Mouse (Mus musculus) MEL (cell line): ENCODE data around the gene Fmnl1. TPM values are rescaled to one million over a fixed set of nuclear protein-coding genes. Genes with fewer than 3 reads are reported as not detected.

Source experiments
- DNase-seq: peaks from one replicate; pipeline ENCODE4 v3.0.0; 2011; ENCODE audit warnings: low read depth, low spot score
- H3K27ac ChIP-seq: 2 replicates; pipeline ENCODE4 v1.5.1; 2012; ENCODE audit warnings: low read depth, mild to moderate bottlenecking, control low read depth, low read length, moderate library complexity; ENCODE audit not compliant: control insufficient read depth
- H3K27me3 ChIP-seq, 2 experiments: fragments of 150-350 bp in 1 of 2; sonication (generic) in 1 of 2; 2 replicates each; pipeline ENCODE4 v1.6.1; 2012; ENCODE audit warnings: low read length in 2 of 2, mild to moderate bottlenecking in 2 of 2, improper control_type of control experiment in 1 of 2, moderate library complexity in 1 of 2; ENCODE audit not compliant: insufficient read depth in 2 of 2, control insufficient read depth in 1 of 2
- H3K36me3 ChIP-seq, 2 experiments: 2 replicates each; pipeline ENCODE4 v1.6.1; 2012 to 2014; ENCODE audit warnings: low read length in 2 of 2, improper control_type of control experiment in 1 of 2, inconsistent platforms in 1 of 2, mild to moderate bottlenecking in 1 of 2; ENCODE audit not compliant: insufficient read depth in 2 of 2, control insufficient read depth in 1 of 2
- H3K4me1 ChIP-seq, 2 experiments: fragments of 150-350 bp in 1 of 2; sonication (generic) in 1 of 2; 2 replicates each; pipeline ENCODE4 v1.6.1; 2012; ENCODE audit warnings: low read length in 2 of 2, improper control_type of control experiment in 1 of 2, mild to moderate bottlenecking in 1 of 2; ENCODE audit not compliant: insufficient read depth in 2 of 2, control insufficient read depth in 1 of 2
- H3K4me3 ChIP-seq, 2 experiments: fragments of 150-350 bp in 1 of 2; sonication (generic) in 1 of 2; 2 replicates each; pipeline ENCODE4 v1.5.1; 2012; ENCODE audit warnings: low read depth in 2 of 2, low read length in 2 of 2, mild to moderate bottlenecking in 2 of 2, moderate library complexity in 2 of 2, control low read depth in 1 of 2, improper control_type of control experiment in 1 of 2; ENCODE audit not compliant: control insufficient read depth in 1 of 2, insufficient read depth in 1 of 2
- H3K79me2 ChIP-seq: 2 replicates; pipeline ENCODE4 v1.6.1; 2012; ENCODE audit warnings: mild to moderate bottlenecking, low read length, moderate library complexity; ENCODE audit not compliant: control insufficient read depth, poor library complexity, insufficient read depth
- H3K9ac ChIP-seq: 2 replicates; pipeline ENCODE4 v1.6.1; 2012; ENCODE audit warnings: low read depth, mild to moderate bottlenecking, control low read depth, low read length, moderate library complexity; ENCODE audit not compliant: control insufficient read depth, poor library complexity, severe bottlenecking
- H3K9me3 ChIP-seq: fragments of 150-350 bp; sonication (generic); replicated peaks from 2 replicates; pipeline ENCODE4 v1.6.1; 2012; ENCODE audit warnings: mild to moderate bottlenecking, low read length, improper control_type of control experiment, moderate library complexity; ENCODE audit not compliant: insufficient read depth
- BHLHE40 ChIP-seq: IDR thresholded peaks from 2 replicates; pipeline ENCODE4 v1.6.1; 2012; ENCODE audit warnings: low read depth, mild to moderate bottlenecking, inconsistent platforms, low read length, improper control_type of control experiment, borderline replicate concordance
- CHD1 ChIP-seq: IDR thresholded peaks from 2 replicates; pipeline ENCODE4 v1.6.1; 2012; ENCODE audit warnings: low read depth, mild to moderate bottlenecking, inconsistent platforms, low read length, improper control_type of control experiment
- CTCF ChIP-seq, 3 experiments: IDR thresholded peaks in 2 of 3; conservative IDR thresholded peaks in 1 of 3; 2 replicates each; pipeline ENCODE4 v1.5.1; 2011 to 2012; ENCODE audit warnings: low read length in 3 of 3, low read depth in 2 of 3, mild to moderate bottlenecking in 2 of 3, improper control_type of control experiment in 1 of 3, inconsistent platforms in 1 of 3, mixed read lengths in 1 of 3, moderate library complexity in 1 of 3; ENCODE audit not compliant: control insufficient read depth in 1 of 3, insufficient read depth in 1 of 3, poor library complexity in 1 of 3, severe bottlenecking in 1 of 3
- E2F4 ChIP-seq: IDR thresholded peaks from 2 replicates; pipeline ENCODE4 v1.6.1; 2011; ENCODE audit warnings: low read depth, low read length, improper control_type of control experiment, borderline replicate concordance
- EP300 ChIP-seq, 2 experiments: IDR thresholded peaks; 2 replicates each; pipeline ENCODE4 v1.6.1; 2011; ENCODE audit warnings: improper control_type of control experiment in 2 of 2, low read length in 2 of 2, low read depth in 1 of 2, mild to moderate bottlenecking in 1 of 2
- GABPA ChIP-seq: IDR thresholded peaks from 2 replicates; pipeline ENCODE4 v1.6.1; 2012; ENCODE audit warnings: low read depth, mild to moderate bottlenecking, inconsistent platforms, low read length, improper control_type of control experiment, moderate library complexity
- HCFC1 ChIP-seq: IDR thresholded peaks from 2 replicates; pipeline ENCODE4 v1.6.1; 2012; ENCODE audit warnings: low read depth, mild to moderate bottlenecking, inconsistent platforms, low read length, improper control_type of control experiment, moderate library complexity
- JUND ChIP-seq: IDR thresholded peaks from 2 replicates; pipeline ENCODE4 v1.6.1; 2011; ENCODE audit warnings: low read depth, mild to moderate bottlenecking, improper control_type of control experiment, low read length
- KAT2A ChIP-seq: conservative IDR thresholded peaks from 2 replicates; pipeline ENCODE4 v1.6.1; 2012; ENCODE audit warnings: low read depth, low read length, improper control_type of control experiment, inconsistent platforms
- MAFK ChIP-seq: IDR thresholded peaks from 2 replicates; pipeline ENCODE4 v1.6.1; 2011; ENCODE audit warnings: low read depth, mild to moderate bottlenecking, low read length, improper control_type of control experiment, borderline replicate concordance
- MAX ChIP-seq: IDR thresholded peaks from 2 replicates; pipeline ENCODE4 v1.6.1; 2011; ENCODE audit warnings: low read length, improper control_type of control experiment
- MAZ ChIP-seq: IDR thresholded peaks from 2 replicates; pipeline ENCODE4 v1.6.1; 2012; ENCODE audit warnings: low read depth, mild to moderate bottlenecking, inconsistent platforms, low read length, improper control_type of control experiment
- MXI1 ChIP-seq: IDR thresholded peaks from 2 replicates; pipeline ENCODE4 v1.6.1; 2011; ENCODE audit warnings: mild to moderate bottlenecking, low read depth, low read length, improper control_type of control experiment
- MYB ChIP-seq: IDR thresholded peaks from 2 replicates; pipeline ENCODE4 v1.6.1; 2011; ENCODE audit warnings: mild to moderate bottlenecking, low read depth, low read length, improper control_type of control experiment
- MYC ChIP-seq: IDR thresholded peaks from 2 replicates; pipeline ENCODE4 v1.6.1; 2011; ENCODE audit warnings: low read depth, mild to moderate bottlenecking, low read length, improper control_type of control experiment, moderate library complexity
- NELFE ChIP-seq: IDR thresholded peaks from 2 replicates; pipeline ENCODE4 v1.6.1; 2011; ENCODE audit warnings: low read depth, low read length, improper control_type of control experiment
- NRF1 ChIP-seq: IDR thresholded peaks from 2 replicates; pipeline ENCODE4 v1.6.1; 2014; ENCODE audit warnings: low read depth, mild to moderate bottlenecking, inconsistent platforms, low read length, improper control_type of control experiment, moderate library complexity; ENCODE audit not compliant: poor library complexity, insufficient read depth, severe bottlenecking
- POLR2AphosphoS2 ChIP-seq: IDR thresholded peaks from 2 replicates; pipeline ENCODE4 v1.6.1; 2011; ENCODE audit warnings: low read length, improper control_type of control experiment
- POLR2AphosphoS5 ChIP-seq: IDR thresholded peaks from 2 replicates; pipeline ENCODE4 v1.6.1; 2012; ENCODE audit warnings: low read depth, borderline replicate concordance, mild to moderate bottlenecking, inconsistent platforms, low read length, moderate library complexity, mixed read lengths
- RAD21 ChIP-seq: IDR thresholded peaks from 2 replicates; pipeline ENCODE4 v1.6.1; 2011; ENCODE audit warnings: mild to moderate bottlenecking, low read depth, low read length, improper control_type of control experiment
- RCOR1 ChIP-seq: IDR thresholded peaks from 2 replicates; pipeline ENCODE4 v1.6.1; 2012; ENCODE audit warnings: low read depth, mild to moderate bottlenecking, inconsistent platforms, low read length, improper control_type of control experiment
- SIN3A ChIP-seq: IDR thresholded peaks from 2 replicates; pipeline ENCODE4 v1.6.1; 2012; ENCODE audit warnings: low read length, improper control_type of control experiment, inconsistent platforms
- SMC3 ChIP-seq: IDR thresholded peaks from 2 replicates; pipeline ENCODE4 v1.6.1; 2011; ENCODE audit warnings: low read depth, low read length, improper control_type of control experiment
- TBP ChIP-seq: IDR thresholded peaks from 2 replicates; pipeline ENCODE4 v1.8.0; 2011; ENCODE audit warnings: low read depth, low read length, improper control_type of control experiment
- TCF12 ChIP-seq: IDR thresholded peaks from 2 replicates; pipeline ENCODE4 v1.6.1; 2014; ENCODE audit warnings: low read depth, mild to moderate bottlenecking, inconsistent platforms, low read length, improper control_type of control experiment, moderate library complexity
- UBTF ChIP-seq: IDR thresholded peaks from 2 replicates; pipeline ENCODE4 v1.6.1; 2012; ENCODE audit warnings: low read depth, mild to moderate bottlenecking, inconsistent platforms, low read length, improper control_type of control experiment, moderate library complexity, borderline replicate concordance; ENCODE audit not compliant: insufficient read depth
- USF1 ChIP-seq: IDR thresholded peaks from 2 replicates; pipeline ENCODE4 v1.6.1; 2014; ENCODE audit warnings: low read depth, mild to moderate bottlenecking, inconsistent platforms, low read length, improper control_type of control experiment, moderate library complexity
- USF2 ChIP-seq, 2 experiments: IDR thresholded peaks; 2 replicates each; pipeline ENCODE4 v1.6.1; 2011 to 2012; ENCODE audit warnings: improper control_type of control experiment in 2 of 2, low read length in 2 of 2, borderline replicate concordance in 1 of 2, inconsistent platforms in 1 of 2, low read depth in 1 of 2, mild to moderate bottlenecking in 1 of 2; ENCODE audit not compliant: insufficient read depth in 1 of 2
- ZKSCAN1 ChIP-seq: IDR thresholded peaks from 2 replicates; pipeline ENCODE4 v1.6.1; 2012; ENCODE audit warnings: low read depth, mild to moderate bottlenecking, inconsistent platforms, low read length, improper control_type of control experiment, moderate library complexity
- ZNF384 ChIP-seq: IDR thresholded peaks from 2 replicates; pipeline ENCODE4 v1.6.1; 2012; ENCODE audit warnings: low read depth, mild to moderate bottlenecking, inconsistent platforms, low read length, improper control_type of control experiment
- polyA plus RNA-seq, 2 experiments: library from polyadenylated mRNA; stranded (reverse) in 1 of 2; unstranded in 1 of 2; fragments of >175 nt in 1 of 2; fragments of >200 nt in 1 of 2; gene quantifications; 2 replicates each; pipeline versions ENCODE4 v1.2.1 to v1.2.4; 2012; ENCODE audit warnings: low replicate concordance in 2 of 2, low read depth in 1 of 2; ENCODE audit not compliant: insufficient read length in 2 of 2, insufficient read depth in 1 of 2, missing spikeins in 1 of 2
- total RNA-seq: library from RNA; depleted of rRNA; stranded (reverse); fragments of 300-350 nt; gene quantifications from 2 replicates; pipeline ENCODE4 v1.2.3, GENCODE M21; 2012

Fmnl1 gene
- total and polyA plus RNA-seq, 3 experiments = 1.7 to 17.2 TPM; not detected in 1

DNA sequence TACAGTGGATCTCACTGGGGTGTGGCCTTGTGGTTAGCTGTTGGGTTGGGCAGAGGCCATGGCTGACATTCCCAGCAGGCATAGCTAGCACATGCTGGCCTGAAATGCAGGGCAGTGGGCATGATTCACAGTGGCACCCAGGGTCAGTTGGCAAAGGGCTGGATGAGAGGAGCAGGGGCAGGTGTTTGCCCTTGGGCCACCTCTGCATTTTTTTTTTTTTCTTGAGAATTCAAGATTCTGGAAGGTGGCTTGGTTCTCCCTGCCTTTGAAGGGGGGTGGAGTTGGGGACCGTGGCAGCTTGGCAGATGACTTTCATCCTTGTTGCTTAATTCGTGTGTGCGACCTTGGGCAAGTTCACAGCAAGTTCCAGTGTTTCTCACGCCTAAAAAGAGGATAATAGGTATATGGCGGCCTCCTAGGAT, 3.5 kb downstream of the Fmnl1 start:
- TF ChIP-seq SIN3A (no peak), ZNF384 (0 out of 2 replicates have a peak, but pooled peaks have one; percentile 17), TBP (no peak), KAT2A (no peak), GABPA (no peak)
- peaks cover 3 to 12% of the 10 kb centered on the region in 2 experiments; a peak in 3 of 4 replicates for H3K27me3 ChIP-seq
- H3K9me3 ChIP-seq = no peaks in the 10 kb centered on the region
- peaks cover 7 to 31% of the 10 kb centered on the region in 2 experiments; a peak in 3 of 4 replicates for H3K4me1 ChIP-seq
- H3K4me3 ChIP-seq = no peak overlapping the region
- H3K79me2 ChIP-seq = no peaks in the 10 kb centered on the region; the same call in 1 of the 2 replicates
- H3K27ac ChIP-seq = peak overlapping the region; percentile 74
- H3K9ac ChIP-seq = peak overlapping the region; percentile 34
- peaks cover 0 to 16% of the 10 kb centered on the region in 2 experiments; a peak in 2 of 4 replicates for H3K36me3 ChIP-seq
- no peak for DNase-seq

GRCm38 (mm10) chr11:103174891-103175391, 4.0 kb downstream of the Fmnl1 start:
- Histone ChIP-seq H3K4me3 (no peak overlapping the region), H3K9ac (peak overlapping the region; percentile 34), H3K4me1 (peaks cover 7 to 31% of the 10 kb centered on the region in 2 experiments; a peak in 3 of 4 replicates), H3K36me3 (peaks cover 0 to 16% of the 10 kb centered on the region in 2 experiments; a peak in 2 of 4 replicates), H3K9me3 (no peaks in the 10 kb centered on the region), H3K79me2 (no peaks in the 10 kb centered on the region; the same call in 1 of the 2 replicates), H3K27ac (peak overlapping the region; percentile 74), H3K27me3 (peaks cover 2 to 12% of the 10 kb centered on the region in 2 experiments; a peak in 3 of 4 replicates)
- DNase-seq = peak; percentile 88
- TF ChIP-seq ZNF384 = no peak
- TF ChIP-seq CTCF (IDR thresholded peaks at IDR 0.05 in 2 of 3, conservative IDR thresholded peaks at IDR 0.05 in 1 of 3; ENCODE audit: control insufficient read depth in 1 of 3, insufficient read depth in 1 of 3, low read depth in 2 of 3, low read length in 3 of 3, poor library complexity in 1 of 3, severe bottlenecking in 1 of 3) = no peak
- no peak for TF ChIP-seq E2F4
- TF ChIP-seq EP300 (IDR thresholded peaks at IDR 0.05; ENCODE audit: low read depth in 1 of 2, low read length in 2 of 2) = peak in 1 of 2 experiments; percentile 76; a peak in 2 of 4 replicates
- TF ChIP-seq JUND = no peak
- no peak for TF ChIP-seq BHLHE40
- TF ChIP-seq RCOR1 = no peak
- TF ChIP-seq MAFK = no peak
- TF ChIP-seq MXI1 = peak; percentile 52; the same call in 1 of the 2 replicates
- peak; percentile 51; the same call in 1 of the 2 replicates for TF ChIP-seq MAX
- TF ChIP-seq TCF12 = no peak
- TF ChIP-seq MAZ = peak; percentile 87; the same call in 1 of the 2 replicates
- no peak for TF ChIP-seq UBTF
- TF ChIP-seq ZKSCAN1 = no peak
- no peak for TF ChIP-seq GABPA
- no peak for TF ChIP-seq RAD21
- no peak for TF ChIP-seq MYB
- peak; percentile 63; the same call in 1 of the 2 replicates for TF ChIP-seq HCFC1
- no peak for TF ChIP-seq USF1
- TF ChIP-seq NRF1 = no peak
- no peak for TF ChIP-seq USF2 (IDR thresholded peaks at IDR 0.05; ENCODE audit: borderline replicate concordance in 1 of 2, insufficient read depth in 1 of 2, low read depth in 1 of 2, low read length in 2 of 2)
- TF ChIP-seq POLR2AphosphoS2 = no peak
- TF ChIP-seq MYC = peak; percentile 70
- TF ChIP-seq CHD1 = no peak
- no peak for TF ChIP-seq NELFE
- peak; percentile 66 for TF ChIP-seq SIN3A
- TF ChIP-seq POLR2AphosphoS5 = no peak
- TF ChIP-seq SMC3 = no peak
